Mouse (Mus musculus) brain, embryonic 14.5 days (tissue): Measurements from ENCODE around the gene Stambpl1. TPM values are rescaled to one million over a fixed set of nuclear protein-coding genes. Genes with fewer than 3 reads are reported as not detected.

Experiments used
- DNase-seq: peaks from one replicate; pipeline ENCODE4 v3.0.0-alpha.2; 2011; ENCODE audit warnings: low read depth
- CTCF ChIP-seq: fragments of 200-500 bp; IDR thresholded peaks from 2 replicates; pipeline ENCODE4 v1.5.1; 2012; ENCODE audit warnings: inconsistent platforms, mild to moderate bottlenecking, moderate library complexity, borderline replicate concordance; ENCODE audit not compliant: insufficient read depth, insufficient read length; ENCODE audit errors: extremely low read depth
- POLR2A ChIP-seq: fragments of 200-500 bp; IDR thresholded peaks from 2 replicates; pipeline ENCODE4 v1.6.1; 2012; ENCODE audit warnings: mild to moderate bottlenecking, inconsistent platforms, borderline replicate concordance; ENCODE audit not compliant: poor library complexity, insufficient read depth, insufficient read length, severe bottlenecking; ENCODE audit errors: extremely low read depth
- polyA plus RNA-seq: library from polyadenylated mRNA; depleted of rRNA; stranded (reverse); fragments of >200 nt; gene quantifications from 2 replicates; pipeline ENCODE4 v1.2.3, GENCODE M21; 2012

The Stambpl1 gene
- polyA plus RNA-seq, 1 experiment = 7.6 TPM

DNA sequence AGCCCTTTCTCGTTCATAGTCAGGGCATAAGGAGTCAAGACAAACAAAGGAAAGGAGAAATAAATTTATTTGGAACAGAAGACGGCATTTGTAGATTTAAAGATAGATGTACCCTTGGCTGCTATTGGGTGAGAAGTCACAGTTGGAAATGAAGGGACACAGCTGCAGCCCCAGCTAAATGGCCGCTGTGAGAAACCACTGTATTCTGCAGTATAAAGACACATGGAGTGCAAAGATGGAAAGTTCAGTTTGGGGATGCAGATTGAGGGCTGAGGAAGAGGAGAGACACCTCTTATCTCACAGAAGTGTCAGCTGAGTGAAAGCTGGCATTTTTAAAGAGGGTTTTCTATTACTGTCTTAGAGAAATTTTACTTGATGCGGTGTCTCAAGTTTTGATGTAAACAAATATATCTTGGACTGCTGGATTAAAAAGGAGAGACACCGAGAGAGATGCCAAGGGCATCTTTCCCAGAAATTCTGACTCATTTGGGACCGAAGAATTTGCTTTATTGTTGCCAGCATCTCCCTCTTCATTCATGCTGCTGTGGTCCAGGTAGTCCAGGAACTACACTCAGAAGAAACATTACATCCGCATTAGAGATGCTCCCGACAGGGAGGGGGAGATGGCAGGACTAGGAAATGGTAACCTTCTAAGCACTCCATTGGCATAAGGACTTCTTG, 14.9 kb downstream of the Stambpl1 start:
- TF ChIP-seq CTCF (no peak), POLR2A (no peak)
- no peak for DNase-seq

DNA sequence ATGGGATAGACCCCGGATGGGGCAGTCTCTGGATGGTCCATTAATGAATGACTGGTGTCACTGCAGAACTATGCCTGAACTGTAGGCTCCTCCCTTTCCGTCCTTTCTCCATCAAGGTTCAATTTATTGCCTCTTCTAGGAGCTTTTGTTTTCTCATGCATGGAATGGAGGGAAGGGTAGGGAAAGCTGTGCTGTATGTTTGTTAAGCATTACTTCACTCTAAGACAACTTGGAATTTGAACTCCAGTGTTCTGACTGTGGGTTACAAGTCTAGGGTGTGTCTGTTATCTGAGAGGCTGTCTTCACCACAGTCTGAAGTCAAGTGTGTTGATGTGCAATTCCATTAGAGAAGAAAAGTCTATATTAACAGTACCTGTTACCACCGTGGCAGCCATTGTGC, 17.0 kb downstream of the Stambpl1 start:
- TF ChIP-seq CTCF (no peak), POLR2A (no peak)
- no peak for DNase-seq

DNA sequence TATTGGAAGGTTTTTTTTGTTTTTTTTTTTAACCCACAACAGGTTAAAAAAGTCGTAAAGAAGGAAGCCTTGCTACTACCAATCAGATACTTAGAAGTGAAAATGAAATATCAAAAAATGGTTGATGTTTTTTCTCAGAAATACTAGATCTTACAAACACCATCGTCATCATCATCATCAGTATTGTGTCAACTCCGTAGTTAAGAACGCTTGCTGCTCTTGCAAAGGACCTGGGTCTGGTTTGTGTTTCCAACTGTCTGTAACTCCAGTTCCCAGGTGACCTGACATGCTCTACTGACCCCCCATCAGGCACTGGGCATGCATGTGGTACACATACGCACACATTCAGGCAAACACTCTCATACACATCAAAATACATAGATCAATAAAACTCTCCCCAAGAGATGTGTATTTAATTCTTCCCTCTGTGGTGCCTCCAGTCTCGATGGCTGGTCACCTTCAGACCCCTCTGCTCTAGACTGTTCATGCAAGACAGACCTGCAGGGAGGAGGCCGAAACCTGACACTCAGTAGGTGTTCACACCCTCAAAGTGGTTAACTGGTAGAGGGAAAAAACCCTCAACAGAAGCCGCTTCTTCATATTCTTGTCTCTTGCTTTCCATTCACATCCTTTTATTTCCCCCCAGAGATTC, 18.0 kb downstream of the Stambpl1 start:
- no peak for DNase-seq
- TF ChIP-seq POLR2A (no peak), CTCF (no peak)

DNA sequence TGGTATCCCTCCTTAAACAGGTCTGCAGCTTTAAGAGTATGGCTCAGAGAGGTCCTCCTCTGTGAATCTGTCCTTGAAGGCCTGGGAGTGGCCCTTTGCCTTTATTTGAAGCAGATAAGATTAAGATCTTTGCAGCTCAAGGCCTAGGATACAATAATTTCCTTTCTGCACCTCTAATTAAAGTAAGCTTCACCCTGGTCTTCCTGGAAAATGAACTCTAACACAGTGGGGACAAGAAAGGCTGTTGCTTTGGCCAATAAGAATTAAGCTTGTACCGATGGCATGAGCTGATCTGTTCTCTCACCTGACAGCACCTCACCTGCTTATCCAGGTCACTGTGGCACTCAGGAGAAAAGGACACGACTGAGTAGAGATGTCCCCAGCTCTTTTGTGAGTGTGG, 18.8 kb downstream of the Stambpl1 start:
- DNase-seq = no peak
- no peak for TF ChIP-seq CTCF
- no peak for TF ChIP-seq POLR2A

DNA sequence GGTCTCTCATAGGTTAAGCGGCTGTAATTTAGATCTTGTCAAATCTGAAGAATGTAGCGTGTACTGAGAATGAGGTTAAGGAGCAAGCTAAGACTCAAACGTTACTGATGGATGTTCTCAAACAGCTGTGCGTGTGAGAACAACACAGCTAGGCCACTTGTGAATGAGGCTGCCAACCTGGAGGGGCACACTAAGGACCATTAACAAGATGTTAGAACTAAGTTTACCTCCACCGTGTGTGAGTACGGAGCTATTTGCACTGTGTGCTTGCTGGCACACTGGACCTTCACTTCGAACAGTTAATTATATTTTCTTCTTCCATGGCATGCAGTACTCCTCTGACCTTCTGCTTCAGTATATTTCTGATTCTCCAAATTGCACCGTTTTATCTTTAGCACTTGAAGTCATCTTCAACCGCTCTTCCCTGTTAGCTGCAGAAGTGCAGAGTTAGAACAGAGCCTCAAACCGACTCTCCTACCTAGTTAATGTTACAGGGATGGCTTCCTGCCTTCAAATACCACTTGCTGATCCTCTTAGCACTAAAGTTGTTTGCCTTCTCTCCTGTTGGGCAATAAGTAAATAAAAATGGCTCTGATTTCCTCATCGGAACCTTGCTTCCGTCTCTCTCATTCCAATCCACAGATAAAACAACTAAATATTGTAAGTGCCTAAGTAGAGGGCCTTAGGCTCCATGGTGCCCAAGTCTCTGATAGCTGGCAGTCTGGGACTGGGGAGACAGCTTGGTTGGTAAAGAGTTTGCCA, 20.6 kb downstream of the Stambpl1 start:
- DNase-seq = no peak

DNA sequence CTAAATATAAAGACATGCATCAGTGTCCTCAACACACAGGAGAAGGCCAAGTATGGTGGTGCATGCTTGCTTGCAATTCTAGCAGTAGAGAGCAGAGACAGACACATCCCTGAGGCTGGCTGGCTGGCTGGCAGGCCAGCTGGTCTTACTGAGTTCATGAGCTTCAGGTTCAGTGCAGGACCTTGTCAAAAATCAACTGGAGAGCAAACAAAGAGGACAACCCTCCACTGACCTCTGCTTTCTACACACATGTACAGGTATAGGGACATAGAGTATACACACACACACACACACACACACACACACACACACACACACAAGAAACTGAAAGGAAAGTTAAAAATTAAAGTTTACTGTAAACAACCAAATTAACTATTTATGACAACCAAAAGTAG, 21.2 kb downstream of the Stambpl1 start:
- TF ChIP-seq POLR2A = no peak
- TF ChIP-seq CTCF = no peak
- DNase-seq = no peak

More for the DNA sequence above, 20.6 kb downstream of the Stambpl1 start:
- TF ChIP-seq CTCF (no peak), POLR2A (no peak)

DNA sequence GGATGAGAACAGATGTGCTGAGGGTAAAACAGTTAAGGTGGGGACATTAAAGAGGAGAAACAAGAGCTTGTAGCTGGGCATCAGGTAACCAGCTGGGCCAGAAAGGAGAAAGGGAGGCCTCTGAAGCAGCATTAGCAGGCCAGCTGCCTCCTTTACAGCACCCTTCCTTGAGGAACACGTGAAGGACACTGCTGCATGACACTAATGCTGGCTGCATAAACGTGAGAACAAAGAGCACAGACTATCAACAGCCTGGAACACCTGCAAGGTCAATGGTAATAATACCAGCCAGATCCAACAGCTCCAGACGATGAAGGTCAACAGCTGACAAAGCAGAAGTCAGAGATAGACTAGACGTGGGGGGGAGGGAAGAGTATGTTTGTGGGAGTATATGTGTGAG, 22.1 kb downstream of the Stambpl1 start:
- DNase-seq = no peak
- TF ChIP-seq POLR2A (no peak), CTCF (no peak)

DNA sequence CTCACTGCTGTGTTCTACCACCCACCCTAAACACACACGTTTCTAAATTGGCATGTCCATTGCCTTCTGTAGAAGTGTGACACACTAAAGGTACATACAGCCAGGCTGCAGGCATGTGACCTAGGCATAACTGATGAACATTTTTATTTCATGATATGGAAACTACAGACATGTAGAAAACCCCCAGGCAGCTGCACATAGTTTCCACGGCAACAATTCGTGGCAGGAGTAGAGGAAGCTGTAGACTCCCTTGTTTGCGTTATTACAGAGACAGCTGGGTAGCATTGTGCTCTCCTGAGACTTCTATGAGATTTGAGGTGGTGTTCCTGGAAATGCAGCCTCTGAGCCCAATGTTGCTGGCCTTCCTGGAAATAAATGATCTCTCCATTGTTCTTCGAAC, 24.9 kb downstream of the Stambpl1 start:
- TF ChIP-seq CTCF (no peak), POLR2A (no peak)
- peak; percentile 63 for DNase-seq

DNA sequence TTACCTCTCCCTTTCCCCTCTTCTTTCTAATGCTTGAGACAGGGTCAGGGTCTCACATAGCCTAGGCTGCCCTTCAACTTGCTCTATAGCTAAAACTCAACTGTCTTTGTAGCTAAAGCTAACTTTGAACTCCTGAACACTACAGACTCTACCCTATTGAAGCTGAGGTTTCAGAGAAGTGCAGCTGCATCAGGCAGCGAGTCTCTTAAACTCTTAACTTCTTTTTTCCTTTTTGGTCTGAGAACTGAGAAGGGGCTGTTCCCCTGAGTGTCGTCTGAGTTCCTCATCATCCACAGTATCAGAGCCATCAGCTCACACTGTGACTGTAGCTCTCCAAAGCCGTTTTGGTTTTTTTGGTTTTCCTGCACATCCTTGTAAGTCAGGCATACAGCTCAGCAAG, 25.7 kb downstream of the Stambpl1 start:
- DNase-seq = no peak
- TF ChIP-seq POLR2A (no peak), CTCF (no peak)

DNA sequence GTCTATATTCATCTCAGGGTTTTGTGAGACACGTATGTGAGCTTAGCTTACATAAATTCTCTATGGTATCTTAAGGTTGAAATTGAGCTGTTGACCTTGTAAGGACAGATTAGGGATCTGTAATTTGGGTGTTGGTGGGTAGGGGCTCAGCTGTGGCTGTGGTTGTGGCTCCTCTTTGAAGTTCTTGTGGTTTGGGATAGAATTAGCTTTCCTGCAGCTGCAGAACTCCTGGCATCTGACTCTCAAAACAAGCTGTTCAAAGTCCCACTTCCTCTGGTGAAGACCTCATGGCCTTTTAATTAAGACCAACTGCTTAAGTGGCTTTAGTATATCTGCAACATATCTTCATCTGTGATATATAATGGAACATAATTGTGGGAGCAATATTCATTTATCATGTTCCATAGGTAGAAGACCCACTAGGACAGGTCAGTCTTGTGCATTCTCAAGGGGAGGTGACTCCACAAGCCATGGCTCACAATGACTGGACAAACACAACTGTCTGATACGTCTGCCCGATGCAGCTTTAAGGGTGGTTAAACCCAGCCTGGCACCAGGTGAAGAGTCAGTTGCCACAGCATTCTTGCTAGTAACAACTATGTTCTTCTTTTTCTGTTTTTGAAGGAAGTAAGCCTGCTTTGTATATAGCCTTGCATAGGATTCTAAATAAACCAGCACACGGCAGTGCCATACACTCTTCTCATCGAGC, 27.4 kb downstream of the Stambpl1 start:
- no peak for DNase-seq
- no peak for TF ChIP-seq CTCF
- no peak for TF ChIP-seq POLR2A

DNA sequence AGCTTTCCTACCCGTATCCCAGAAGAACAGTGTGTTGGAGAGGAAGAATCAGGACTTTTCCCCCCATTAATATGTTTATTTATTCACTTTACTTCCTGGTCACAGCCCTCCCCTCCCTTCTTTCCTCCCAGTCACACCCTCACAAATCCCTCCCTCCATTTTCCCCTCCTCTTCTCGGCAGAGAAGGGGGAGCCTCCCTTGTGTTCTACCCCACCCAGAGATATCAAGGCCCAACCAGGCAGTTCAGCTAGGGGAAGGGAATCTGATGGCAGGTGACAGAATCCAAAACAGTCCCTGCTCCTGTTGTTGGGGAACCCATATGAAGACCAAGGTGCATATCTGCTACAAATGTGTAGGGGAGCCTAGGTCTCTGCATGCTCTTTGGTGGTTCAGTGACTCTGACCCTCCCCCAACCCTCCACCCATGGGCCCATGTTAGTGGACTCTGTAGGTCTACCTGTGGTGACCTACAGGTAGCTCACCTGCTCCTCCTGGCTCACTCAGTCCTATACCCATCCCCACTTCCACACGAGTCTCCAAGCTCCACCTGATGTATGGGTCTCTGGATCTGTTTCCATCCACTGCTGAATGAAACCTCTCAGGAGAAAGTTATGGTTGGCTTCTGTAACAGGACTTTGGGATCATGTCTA, 28.8 kb downstream of the Stambpl1 start:
- DNase-seq = no peak
- TF ChIP-seq CTCF (no peak), POLR2A (no peak)

DNA sequence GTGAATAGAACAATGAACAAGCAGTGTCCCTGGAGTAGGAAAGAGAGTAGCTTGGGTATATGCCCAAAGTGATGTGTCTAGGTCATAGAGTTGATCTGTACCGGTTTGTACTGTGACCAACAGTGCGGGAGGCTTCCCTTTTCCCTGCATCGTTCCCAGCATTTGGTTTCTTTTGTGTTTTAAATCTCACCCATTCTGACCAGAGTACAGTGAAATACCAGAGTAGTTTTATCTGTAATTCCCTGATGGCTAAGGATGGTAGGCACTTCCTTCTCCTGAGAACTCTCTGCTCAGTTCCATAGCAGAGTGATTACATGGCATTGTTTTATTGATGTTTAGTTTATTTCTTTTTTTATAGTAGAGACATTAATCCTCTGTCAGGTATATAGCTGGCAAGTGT, 30.8 kb downstream of the Stambpl1 start:
- TF ChIP-seq CTCF = no peak
- no peak for TF ChIP-seq POLR2A
- no peak for DNase-seq
